Mouse (Mus musculus) midbrain, embryonic 11.5 days (tissue): ENCODE measurements at regions not wholly inside any gene's neighbourhood (a gene's known extent, or its start where the extent isn't known, plus 50 kb on each side); places are given as distances from the start of the nearest gene placed in this dataset.

Experiments
- ATAC-seq: fragments of 200-750 bp; cut with Nextera tagmentation; 2 replicates; pipeline ENCODE4 v1.8.0; 2017; ENCODE audit warnings: moderate TSS enrichment, moderate library complexity; ENCODE audit not compliant: low FRiP score
- DNase-seq: peaks from one replicate; pipeline ENCODE4 v3.0.0; 2015; ENCODE audit warnings: low spot score; ENCODE audit errors: missing footprints
- H3K27ac ChIP-seq: fragments of 300-500 bp; sonication (generic); 2 replicates; pipeline ENCODE4 v1.5.1; 2014; ENCODE audit warnings: low read depth, low read length
- H3K27me3 ChIP-seq: fragments of 300-500 bp; sonication (generic); 2 replicates; pipeline ENCODE4 v1.6.1; 2014; ENCODE audit warnings: mild to moderate bottlenecking, low read length, moderate library complexity, mixed read lengths; ENCODE audit not compliant: control insufficient read depth, insufficient read depth
- H3K36me3 ChIP-seq: fragments of 300-500 bp; sonication (generic); 2 replicates; pipeline ENCODE4 v1.6.1; 2014; ENCODE audit warnings: mild to moderate bottlenecking, low read length, moderate library complexity, mixed read lengths; ENCODE audit not compliant: control insufficient read depth, insufficient read depth
- H3K4me1 ChIP-seq: fragments of 300-500 bp; sonication (generic); 2 replicates; pipeline ENCODE4 v1.6.1; 2014; ENCODE audit warnings: low read length; ENCODE audit not compliant: control insufficient read depth, insufficient read depth
- H3K4me2 ChIP-seq: fragments of 300-500 bp; sonication (generic); 2 replicates; pipeline ENCODE4 v1.6.1; 2014; ENCODE audit warnings: mild to moderate bottlenecking, moderate library complexity
- H3K4me3 ChIP-seq: fragments of 300-500 bp; sonication (generic); 2 replicates; pipeline ENCODE4 v1.5.1; 2014; ENCODE audit warnings: low read depth, low read length
- H3K9ac ChIP-seq: fragments of 300-500 bp; sonication (generic); 2 replicates; pipeline ENCODE4 v1.6.1; 2014; ENCODE audit warnings: low read length
- H3K9me3 ChIP-seq: fragments of 300-500 bp; sonication (generic); 2 replicates; pipeline ENCODE4 v1.6.1; 2016; ENCODE audit warnings: low read length; ENCODE audit not compliant: control insufficient read depth
- WGBS: fragments of 180-500 bp; shearing (Covaris S2); extraction: QIAGEN DNeasy Blood & Tissue Kit; methylation state at CpG from one replicate; pipeline ENCODE4 v1.1.7; 2014; 5-methylcytosine and 5-hydroxymethylcytosine counted together

DNA sequence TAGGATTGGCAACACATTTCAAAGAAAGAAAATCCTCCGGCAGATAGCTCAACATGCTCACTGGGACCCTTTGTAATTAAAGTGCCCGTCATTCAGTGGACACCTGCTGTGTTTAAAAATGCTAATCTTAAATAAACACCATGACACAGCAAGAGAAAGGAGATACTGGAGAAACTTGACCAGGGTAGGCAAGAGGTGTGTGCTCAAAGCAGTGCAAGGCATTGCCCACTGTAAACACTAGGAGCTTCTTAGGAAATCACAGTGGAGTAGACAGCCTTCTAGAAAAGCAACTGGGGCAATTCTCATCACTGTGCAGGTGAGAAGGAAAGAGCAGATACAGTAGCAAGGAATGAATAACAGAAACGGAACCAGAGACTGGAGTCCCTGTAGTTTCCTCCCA, 369.2 kb downstream of the Atp23 start:
- Histone ChIP-seq H3K4me2 (no peak overlapping the region), H3K4me1 (no peaks in the 10 kb centered on the region; the same call in 1 of the 2 replicates), H3K27ac (no peak overlapping the region), H3K36me3 (no peaks in the 10 kb centered on the region), H3K9ac (no peak overlapping the region), H3K4me3 (no peak overlapping the region), H3K27me3 (no peaks in the 10 kb centered on the region), H3K9me3 (no peaks in the 10 kb centered on the region)
- WGBS = 35% methylated on average over 3 of the region's 3 CpGs
- peak; percentile 67 for ATAC-seq
- DNase-seq = peak; percentile 82

DNA sequence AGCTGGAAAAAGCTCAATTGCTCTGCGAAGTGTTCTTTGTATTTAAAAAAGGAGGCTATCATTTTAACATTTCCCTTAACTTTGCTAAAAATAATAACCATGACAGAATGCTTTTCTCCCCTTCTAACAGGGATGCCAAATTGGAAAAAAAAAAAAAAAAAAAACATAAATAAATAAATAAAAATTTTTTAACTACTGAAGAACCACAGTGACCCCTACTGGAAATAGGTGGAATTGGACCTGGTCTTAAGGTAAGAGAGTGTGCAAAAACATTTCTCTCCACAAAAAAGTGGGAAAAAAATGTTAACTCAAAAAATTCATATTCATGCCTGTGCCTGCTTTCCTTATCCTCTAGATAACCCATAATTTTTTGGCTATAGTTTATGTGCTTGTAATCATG, 369.8 kb downstream of the Atp23 start:
- Histone ChIP-seq H3K27me3 (no peaks in the 10 kb centered on the region), H3K9ac (no peak overlapping the region), H3K36me3 (no peaks in the 10 kb centered on the region), H3K27ac (no peak overlapping the region), H3K4me1 (no peaks in the 10 kb centered on the region; the same call in 1 of the 2 replicates), H3K9me3 (no peaks in the 10 kb centered on the region), H3K4me3 (no peak overlapping the region), H3K4me2 (no peak overlapping the region)
- peak; percentile 89 for DNase-seq
- 84% methylated on average over 1 of the region's 1 CpGs for WGBS
- ATAC-seq = peak; percentile 17; the same call in 1 of the 2 replicates

DNA sequence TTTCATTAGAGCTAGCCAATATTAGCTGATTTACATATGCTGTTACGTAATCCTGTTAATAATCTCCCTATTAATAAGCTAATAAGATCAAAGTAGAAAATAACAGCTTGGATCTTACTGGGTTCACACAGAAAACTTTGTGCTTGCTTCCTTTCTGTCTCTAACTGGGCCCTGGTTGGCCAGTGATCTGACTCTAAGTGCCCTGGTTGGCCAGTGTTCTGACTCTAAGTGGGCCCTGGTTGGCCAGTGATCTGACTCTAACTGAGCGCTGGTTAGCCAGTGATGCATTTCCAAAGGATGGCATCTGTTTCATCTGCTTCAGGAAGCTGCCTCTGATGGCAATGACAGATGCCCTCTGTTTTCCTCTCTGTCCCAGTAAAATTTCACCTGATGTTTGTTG, 372.4 kb downstream of the Atp23 start:
- Histone ChIP-seq H3K36me3 (no peaks in the 10 kb centered on the region), H3K4me3 (no peak overlapping the region), H3K27ac (no peak overlapping the region), H3K4me1 (peaks cover 2% of the 10 kb centered on the region; the same call in 1 of the 2 replicates), H3K4me2 (no peak overlapping the region), H3K27me3 (no peaks in the 10 kb centered on the region), H3K9me3 (no peaks in the 10 kb centered on the region), H3K9ac (no peak overlapping the region)
- WGBS = 90% methylated on average over 2 of the region's 2 CpGs
- ATAC-seq (no peak), DNase-seq (no peak)

DNA sequence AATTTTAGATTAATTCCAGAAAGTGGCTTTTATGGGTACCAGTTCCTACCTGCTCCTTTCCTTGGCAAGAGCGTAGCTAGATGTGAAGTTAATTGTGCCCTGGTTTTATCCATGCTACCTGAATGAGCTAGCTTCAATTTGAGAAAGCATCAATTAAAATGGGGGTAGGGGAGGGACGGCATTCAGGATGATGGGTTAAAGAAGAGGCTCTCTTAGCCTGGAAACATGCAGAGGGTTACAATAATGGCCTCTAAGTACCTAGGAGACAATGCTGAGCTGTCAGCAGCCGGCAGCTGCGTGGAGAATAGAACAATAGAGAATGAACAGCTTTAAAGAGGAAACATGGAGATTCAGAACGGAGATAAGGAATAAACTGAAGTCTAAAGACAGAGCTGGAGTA, 375.0 kb downstream of the Atp23 start:
- H3K36me3 ChIP-seq = no peaks in the 10 kb centered on the region
- 27% methylated on average over 5 of the region's 5 CpGs for WGBS
- ATAC-seq (peak; percentile 59), DNase-seq (peak; percentile 77)
- no peaks in the 10 kb centered on the region for H3K27me3 ChIP-seq
- H3K9me3 ChIP-seq = no peaks in the 10 kb centered on the region
- H3K4me1 ChIP-seq = peaks cover 6% of the 10 kb centered on the region
- no peak overlapping the region for H3K9ac ChIP-seq
- no peak overlapping the region for H3K4me3 ChIP-seq
- H3K27ac ChIP-seq = no peak overlapping the region
- H3K4me2 ChIP-seq = no peak overlapping the region

DNA sequence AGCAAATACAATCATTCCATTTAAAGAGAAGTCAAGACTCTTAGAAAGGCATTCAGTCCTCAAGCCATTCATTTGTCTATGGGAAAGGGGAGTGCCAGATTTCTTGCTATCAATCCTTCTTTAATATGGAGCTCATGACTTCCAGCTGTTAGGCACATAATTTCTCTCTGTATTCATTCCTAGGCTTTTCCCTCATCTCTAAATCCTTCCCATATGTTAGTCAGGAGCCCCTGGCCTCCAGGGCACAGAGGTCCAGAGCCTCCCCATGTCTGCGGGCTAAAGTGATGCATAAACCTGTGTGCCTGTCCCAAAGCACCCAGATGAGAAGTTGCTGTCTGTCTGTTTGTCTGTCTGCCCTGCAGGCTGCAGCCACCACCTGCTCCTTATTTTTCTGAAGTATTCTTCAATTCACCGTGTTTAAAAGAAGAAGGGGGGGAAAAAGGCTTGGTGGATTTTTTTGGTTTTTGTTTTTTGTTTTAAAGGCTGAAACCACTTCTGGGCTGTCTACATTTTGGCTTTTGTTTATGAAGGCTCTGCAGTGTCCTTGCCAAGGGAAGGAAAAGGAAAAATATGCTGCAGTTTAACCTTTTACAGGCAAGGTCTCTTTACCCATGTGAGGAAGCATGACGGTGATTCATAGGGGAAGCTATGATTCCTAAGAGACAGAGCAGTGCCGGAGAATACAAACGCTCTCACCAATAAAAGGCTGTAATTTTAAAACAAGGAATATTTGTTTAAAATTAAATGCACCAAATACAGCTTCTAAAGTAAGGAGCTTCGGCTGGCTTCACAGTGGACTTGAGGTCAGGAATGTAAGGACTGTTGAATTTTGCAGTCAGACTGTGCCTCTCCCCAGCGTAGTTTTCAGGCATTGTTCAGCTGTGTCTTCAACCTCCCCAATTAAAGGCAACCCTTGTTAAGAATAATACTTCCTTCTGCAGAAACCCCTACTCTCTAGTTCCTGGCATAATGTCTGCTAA, 379.0 kb downstream of the Atp23 start:
- DNase-seq (peak; percentile 84), ATAC-seq (no peak)
- H3K9me3 ChIP-seq = no peaks in the 10 kb centered on the region
- H3K27me3 ChIP-seq = no peaks in the 10 kb centered on the region
- H3K27ac ChIP-seq = no peak overlapping the region
- H3K4me3 ChIP-seq = no peak overlapping the region
- H3K36me3 ChIP-seq = no peaks in the 10 kb centered on the region
- WGBS = 60% methylated on average over 7 of the region's 7 CpGs
- peaks cover 6% of the 10 kb centered on the region for H3K4me1 ChIP-seq
- no peak overlapping the region for H3K4me2 ChIP-seq
- no peak overlapping the region for H3K9ac ChIP-seq

- no peak overlapping the region for H3K27ac ChIP-seq
- peak; percentile 50; the same call in 1 of the 2 replicates for ATAC-seq
- WGBS = 45% methylated on average over 9 of the region's 9 CpGs
Observed at GRCm38 (mm10) chr10:126520973-126521372, 380.2 kb downstream of the Atp23 start.

GRCm38 (mm10) chr10:126513185-126513584, 388.0 kb downstream of the Atp23 start:
- no peak overlapping the region for H3K4me2 ChIP-seq
- no peaks in the 10 kb centered on the region for H3K27me3 ChIP-seq
- ATAC-seq = no peak

More at GRCm38 (mm10) chr10:126520973-126521372, 380.2 kb downstream of the Atp23 start:
- Histone ChIP-seq H3K27me3 (no peaks in the 10 kb centered on the region), H3K9ac (no peak overlapping the region), H3K36me3 (no peaks in the 10 kb centered on the region), H3K9me3 (peaks cover 2% of the 10 kb centered on the region; the same call in 1 of the 2 replicates), H3K4me3 (no peak overlapping the region), H3K4me2 (no peak overlapping the region), H3K4me1 (peaks cover 3% of the 10 kb centered on the region)
- DNase-seq = peak; percentile 72

DNA sequence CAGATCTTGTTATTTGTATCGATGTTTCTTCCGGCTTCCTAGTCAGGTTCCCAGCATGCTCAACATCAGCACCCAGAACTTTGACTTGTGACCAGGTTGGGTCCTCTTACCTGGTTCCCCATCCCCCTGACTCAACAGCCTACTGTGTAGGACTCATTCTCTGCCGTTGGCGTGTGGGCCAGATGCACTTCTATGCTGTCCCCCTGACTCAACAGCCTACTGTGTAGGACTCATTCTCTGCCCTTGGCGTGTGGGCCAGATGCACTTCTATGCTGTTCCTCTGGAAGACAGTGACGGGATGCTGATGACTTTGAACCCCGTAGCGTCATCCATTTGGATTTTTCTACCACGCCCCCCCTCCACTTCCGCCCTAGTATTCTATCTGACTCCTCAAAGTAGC, 389.6 kb downstream of the Atp23 start:
- Histone ChIP-seq H3K36me3 (no peaks in the 10 kb centered on the region), H3K27ac (no peak overlapping the region), H3K9me3 (no peaks in the 10 kb centered on the region), H3K27me3 (no peaks in the 10 kb centered on the region), H3K4me1 (no peaks in the 10 kb centered on the region), H3K4me2 (no peak overlapping the region), H3K4me3 (no peak overlapping the region), H3K9ac (no peak overlapping the region)
- WGBS = 88% methylated on average over 10 of the region's 10 CpGs
- DNase-seq (peak; percentile 81), ATAC-seq (no peak)

More at GRCm38 (mm10) chr10:126513185-126513584, 388.0 kb downstream of the Atp23 start:
- Histone ChIP-seq H3K9ac (no peak overlapping the region), H3K9me3 (peaks cover 2% of the 10 kb centered on the region; the same call in 1 of the 2 replicates), H3K4me3 (no peak overlapping the region), H3K27ac (no peak overlapping the region), H3K4me1 (no peaks in the 10 kb centered on the region), H3K36me3 (no peaks in the 10 kb centered on the region)
- no peak for DNase-seq
- 83% methylated on average over 7 of the region's 7 CpGs for WGBS

DNA sequence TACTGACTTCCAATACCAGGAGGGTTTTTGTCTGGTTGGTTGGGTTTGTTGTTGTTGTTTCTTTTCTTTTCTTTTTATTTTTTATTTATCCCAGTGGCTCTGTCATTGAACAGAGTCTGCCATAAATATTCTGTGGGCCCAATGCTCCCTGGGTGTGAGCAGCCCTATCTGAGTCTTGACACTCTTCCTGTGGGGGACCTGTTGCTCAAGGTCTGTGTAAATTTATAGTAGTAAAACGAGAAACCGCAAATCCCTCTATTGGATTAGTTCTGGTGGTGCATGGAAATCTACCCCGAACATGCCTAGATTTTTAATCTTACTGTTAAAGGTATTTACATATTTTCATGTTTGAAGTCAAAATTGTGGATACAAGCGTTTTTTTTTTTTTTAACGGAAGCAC, 395.2 kb downstream of the Atp23 start:
- 88% methylated on average over 5 of the region's 5 CpGs for WGBS
- no peak overlapping the region for H3K4me3 ChIP-seq
- no peaks in the 10 kb centered on the region for H3K36me3 ChIP-seq
- no peak for DNase-seq
- no peak for ATAC-seq
- no peak overlapping the region for H3K9ac ChIP-seq
- H3K9me3 ChIP-seq = no peaks in the 10 kb centered on the region
- no peaks in the 10 kb centered on the region for H3K27me3 ChIP-seq
- no peaks in the 10 kb centered on the region for H3K4me1 ChIP-seq
- no peak overlapping the region for H3K27ac ChIP-seq
- no peak overlapping the region for H3K4me2 ChIP-seq
